Mouse (Mus musculus) retina, postnatal 1 day (tissue): ENCODE data around the gene Adgrf2.

Source experiments
- DNase-seq: peaks from one replicate; pipeline ENCODE4 v3.0.0-alpha.2; 2012

Gene Adgrf2

DNA sequence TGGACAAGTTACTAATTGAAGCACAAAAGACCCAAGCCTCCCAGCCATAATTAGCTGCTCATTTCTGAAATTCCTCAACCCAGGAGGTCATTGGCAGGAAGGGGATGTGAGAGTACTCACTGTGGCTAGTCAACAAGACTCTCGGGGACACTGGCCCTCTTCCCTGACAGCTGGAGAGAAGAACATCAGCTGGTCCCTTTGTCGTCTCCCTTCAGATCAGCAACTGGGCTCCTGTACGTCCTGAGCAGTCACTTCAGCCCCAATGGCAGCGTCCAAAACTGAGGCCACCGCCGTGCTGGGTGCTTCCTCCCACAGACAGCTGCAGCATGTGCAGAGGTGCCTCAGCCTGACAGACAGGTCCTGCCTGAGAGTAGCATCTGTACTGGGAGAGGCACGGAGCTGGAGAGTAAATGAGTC is at the start of gene Adgrf2:
Gene Adgrf2, minus strand, starts transcription at position 379 of the 417 bp plus-strand sequence.
- peak; percentile 38 for DNase-seq

- no peak for DNase-seq
These were observed 48.8 kb upstream of the Adgrf2 start for GRCm38 (mm10) chr17:42790787-42791186.

DNA sequence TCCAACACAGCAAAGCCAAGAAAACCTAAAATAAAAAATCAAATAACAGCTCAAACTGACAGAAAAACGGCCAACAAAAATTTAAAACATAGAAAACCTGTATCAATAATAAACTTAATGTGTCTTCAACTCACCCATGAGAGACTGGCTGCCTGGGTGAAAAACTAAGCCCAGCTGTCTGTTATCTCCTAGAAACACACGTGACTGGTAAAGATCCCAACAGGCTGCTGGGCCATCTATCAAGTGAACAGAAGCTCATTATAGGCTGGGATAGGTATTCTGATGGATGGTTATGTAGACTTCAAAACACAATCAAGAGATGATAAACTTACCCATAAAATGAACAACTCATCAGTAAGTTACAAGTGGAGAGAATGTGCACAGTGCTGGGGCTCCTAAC is 47.7 kb upstream of the Adgrf2 start:
- DNase-seq: no peak

DNA sequence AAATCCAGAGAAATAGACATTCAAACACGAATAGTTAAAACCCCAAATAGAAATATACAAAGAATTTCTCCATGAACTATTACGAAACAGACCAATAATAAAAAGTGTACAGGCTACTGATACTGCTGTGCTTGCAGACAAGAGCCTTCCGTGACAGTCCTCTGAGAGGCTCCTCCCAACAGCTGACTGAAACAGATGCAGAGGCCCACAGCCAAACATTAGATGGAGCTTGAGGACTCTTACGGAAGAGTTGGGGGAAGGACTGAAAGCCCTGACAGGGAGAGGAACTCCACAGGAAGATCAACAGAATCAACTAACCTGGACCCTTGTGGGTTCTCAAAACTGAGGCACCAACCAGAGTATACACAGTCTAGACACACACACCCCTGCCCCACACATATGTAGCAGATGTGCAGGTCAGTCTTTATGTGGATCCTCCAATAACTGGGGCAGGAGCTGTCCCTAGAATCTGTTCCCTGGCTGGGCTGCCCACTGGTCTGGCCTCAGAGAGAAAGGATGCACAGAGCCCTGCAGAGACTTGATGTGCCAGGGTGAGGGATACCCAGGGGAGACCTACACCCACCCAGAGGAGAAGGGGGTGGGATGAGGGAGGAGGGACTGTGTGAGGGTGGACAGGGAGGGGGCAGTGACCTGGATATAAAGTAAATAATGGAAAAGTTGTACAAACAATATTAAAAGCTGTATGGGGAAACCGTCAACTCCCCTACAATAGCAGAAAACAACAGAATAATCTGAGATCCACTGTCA is 46.9 kb upstream of the Adgrf2 start:
- DNase-seq: no peak

DNA sequence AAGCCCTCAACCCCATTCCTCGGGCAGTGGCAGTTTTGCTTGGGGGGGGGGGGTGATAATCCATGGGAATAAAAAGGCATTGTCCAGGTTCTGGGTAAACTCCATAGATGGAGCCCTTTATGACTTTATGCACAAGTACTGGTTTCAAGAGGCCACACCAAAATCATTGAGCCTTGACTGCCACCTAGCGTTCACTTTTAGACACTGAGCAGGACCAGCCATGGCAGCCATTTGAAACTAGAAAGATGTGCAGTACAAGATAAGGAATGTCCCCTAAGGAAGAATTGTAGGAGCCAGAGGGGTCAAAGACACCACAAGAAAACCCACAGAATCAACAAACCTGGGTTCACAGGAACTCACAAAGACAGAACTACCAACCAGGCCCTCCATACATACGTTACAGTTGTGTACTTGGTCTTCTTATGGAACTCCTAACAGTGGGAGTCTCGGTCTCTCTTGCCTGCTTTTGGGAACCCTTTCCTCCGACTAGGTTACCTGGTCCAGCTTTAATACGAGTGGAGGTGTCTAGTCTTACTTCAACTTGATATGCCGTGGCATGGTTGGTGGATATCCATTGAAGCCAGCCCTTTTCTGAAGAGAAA is 40.3 kb upstream of the Adgrf2 start:
- peak; percentile 79 for DNase-seq

GRCm38 (mm10) chr17:42753791-42754190 is 11.8 kb upstream of the Adgrf2 start:
- DNase-seq: no peak

DNA sequence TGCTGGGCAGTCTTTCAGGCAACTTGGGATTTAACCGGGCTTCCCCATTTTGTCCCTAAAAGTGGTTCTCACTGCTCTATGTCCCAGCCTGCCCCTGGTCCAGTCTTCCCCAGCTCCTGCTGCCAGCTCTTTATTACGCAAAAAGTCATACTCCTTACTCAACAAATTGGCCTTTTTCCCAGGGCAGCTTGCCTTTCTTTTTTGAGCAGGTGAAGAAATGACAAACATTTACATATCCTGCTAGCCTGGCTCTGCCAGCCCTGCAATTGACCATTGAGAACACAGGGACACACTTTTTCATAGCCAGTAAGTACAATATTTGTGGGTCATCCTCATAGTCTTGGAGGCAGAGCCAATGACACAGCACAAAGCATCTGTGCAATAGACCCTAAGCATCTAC is 10.2 kb upstream of the Adgrf2 start:
- DNase-seq: no peak

GRCm38 (mm10) chr17:42745657-42746420 is 3.9 kb upstream of the Adgrf2 start:
- no peak for DNase-seq

DNA sequence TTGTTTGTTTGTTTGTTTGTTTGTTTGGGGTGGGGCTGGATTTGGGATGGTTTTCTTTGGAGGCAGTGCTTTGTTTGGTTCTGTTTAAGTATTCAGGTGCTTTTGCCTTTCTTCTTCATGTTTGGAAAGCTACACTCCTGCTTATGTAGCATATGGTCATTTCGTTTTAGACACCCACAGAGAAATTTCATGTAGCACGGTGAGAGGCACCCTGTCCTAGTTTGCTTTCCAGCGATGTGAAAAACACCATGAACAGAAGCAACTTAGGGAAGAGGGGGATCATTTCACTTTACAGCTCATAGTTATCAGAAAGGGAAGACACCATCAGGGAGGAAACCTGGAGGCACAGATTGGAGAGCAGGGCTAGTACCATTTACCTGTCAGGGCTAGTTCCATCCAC is 844 bp upstream of the Adgrf2 start:
- DNase-seq: no peak

- DNase-seq: no peak
These were observed 3.2 kb downstream of the Adgrf2 start for GRCm38 (mm10) chr17:42738794-42739193.

DNA sequence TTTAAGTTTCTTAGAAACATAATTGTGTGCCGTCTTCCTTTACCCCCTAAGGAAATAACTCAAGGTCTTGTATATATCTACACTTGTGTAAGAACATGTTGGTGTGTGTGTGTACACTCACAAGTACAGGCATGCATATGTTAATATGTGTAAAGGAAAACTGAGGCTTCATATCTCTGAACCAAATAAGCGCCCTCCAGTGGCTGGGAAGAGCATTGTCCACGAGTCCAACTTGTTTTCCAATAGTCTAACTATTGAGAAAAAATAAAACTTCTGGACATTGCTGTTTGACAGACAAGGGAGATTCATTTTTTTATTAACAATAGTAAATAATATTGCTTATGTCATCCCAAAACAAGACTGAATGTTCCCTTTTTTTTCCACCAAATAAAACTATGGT is 24.8 kb downstream of the Adgrf2 start:
- no peak for DNase-seq

DNA sequence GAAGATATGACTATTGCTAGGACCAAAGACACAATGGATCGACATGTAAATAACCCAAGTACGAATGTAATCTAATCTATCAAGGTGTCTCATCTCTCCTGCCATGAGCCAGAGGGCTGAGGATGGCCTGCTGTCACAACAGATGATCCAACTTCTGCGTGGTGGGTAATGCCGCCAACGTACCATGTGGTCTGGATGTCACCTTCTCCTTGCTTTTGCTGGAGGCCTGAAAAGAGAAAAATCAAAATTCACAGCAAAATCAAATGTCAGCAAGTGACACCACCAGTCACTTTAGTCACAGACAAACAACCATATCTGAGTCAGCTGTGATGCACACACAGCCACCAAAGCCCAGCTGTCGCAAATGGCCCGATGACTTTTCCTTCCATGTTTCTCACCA is 27.0 kb downstream of the Adgrf2 start:
- DNase-seq: no peak

GRCm38 (mm10) chr17:42710717-42711116 is 31.3 kb downstream of the Adgrf2 start:
- DNase-seq: no peak

DNA sequence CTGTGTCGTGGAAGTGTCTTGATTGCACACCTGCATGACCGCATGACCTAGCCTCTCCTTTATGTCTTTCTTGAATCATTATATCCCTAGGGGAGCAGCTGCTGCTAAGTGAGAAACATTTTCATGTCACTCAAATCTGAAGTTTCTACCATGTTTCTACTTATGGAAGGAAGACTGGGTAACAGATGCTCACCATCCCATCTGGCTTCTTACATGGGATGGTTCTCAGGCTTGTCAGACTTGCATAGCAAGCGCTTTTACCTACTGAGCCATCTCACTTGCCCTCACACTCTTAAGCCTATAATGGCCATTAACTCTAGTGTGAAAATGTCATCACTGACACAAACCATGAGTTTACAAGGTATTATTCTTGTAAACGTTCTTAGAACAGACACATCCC is 36.4 kb downstream of the Adgrf2 start:
- no peak for DNase-seq

- DNase-seq: no peak
These were observed 39.8 kb downstream of the Adgrf2 start for GRCm38 (mm10) chr17:42702198-42702597.

DNA sequence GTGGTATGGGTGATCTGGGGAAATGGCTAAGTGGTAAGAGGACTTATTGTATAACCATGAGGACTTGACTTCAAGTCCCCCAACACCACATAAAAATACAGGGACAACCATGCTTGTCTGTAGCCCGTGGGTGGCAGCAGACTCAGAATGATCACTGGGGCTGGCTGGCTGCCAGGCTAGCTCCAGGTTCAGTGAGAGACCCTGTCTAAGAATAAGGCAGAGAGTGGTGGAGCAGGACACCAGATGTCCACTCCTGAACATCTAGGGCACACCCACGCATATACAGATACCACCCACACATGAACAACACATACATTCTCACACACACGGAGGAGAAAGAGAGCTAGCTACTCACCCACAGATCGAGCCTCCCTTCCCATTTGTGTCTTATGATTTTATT is 47.2 kb downstream of the Adgrf2 start:
- DNase-seq: no peak

- no peak for DNase-seq
These were observed 49.8 kb downstream of the Adgrf2 start, which contains the start of gene Adgrf4 for GRCm38 (mm10) chr17:42692136-42692535. Gene Adgrf4, minus strand, starts transcription at chr17:42692284.

GRCm38 (mm10) chr17:42690531-42690930 is 51.4 kb downstream of the Adgrf2 start:
- DNase-seq: no peak
